Mouse (Mus musculus): ENCODE measurements around the gene Olfr1259.

Gene Olfr1259

GRCm38 (mm10) chr2:89948564-89948963 is at the start of gene Olfr1259:
Olfr1259 (minus strand) TSS chr2:89948664.
- DNase-seq (ENCODE audit: low read depth): no peak

GRCm38 (mm10) chr2:89990921-89991320 is 42.5 kb upstream of the Olfr1259 start, which contains the start of gene Olfr1261:
Olfr1261 (plus strand) TSS chr2:89991221.
- DNase-seq (ENCODE audit: low read depth): no peak

- no peak for DNase-seq (ENCODE audit: low read depth)
These were observed 29.2 kb upstream of the Olfr1259 start for GRCm38 (mm10) chr2:89977709-89978108.

- no peak for DNase-seq (ENCODE audit: low read depth)
These were observed 25.7 kb upstream of the Olfr1259 start, which contains the start of gene Olfr1260 for GRCm38 (mm10) chr2:89974184-89974583. Olfr1260 (plus strand) TSS chr2:89974340.

- no peak for DNase-seq (ENCODE audit: low read depth)
These were observed 21.5 kb downstream of the Olfr1259 start, which contains the start of gene Olfr1258 for GRCm38 (mm10) chr2:89927009-89927408. Olfr1258 (plus strand) TSS chr2:89927309.

GRCm38 (mm10) chr2:89912616-89913015 is 35.8 kb downstream of the Olfr1259 start:
- peak; percentile 8 for DNase-seq (ENCODE audit: low read depth)
